ENCODE assay signal across 9 mouse cellular contexts in genomic region chr4:141044816-141045215, GRCm38 (mm10). TPM values are rescaled to one million over a fixed set of nuclear protein-coding genes. Genes with fewer than 3 reads are reported as not detected.
A peak's percentile ranks its signal among the peaks of the same experiment; 100 is the strongest.
DNase-seq lines count a peak whose midpoint lies in the region; ATAC-seq and TF ChIP-seq lines count a peak whose summit lies in the region.
"Had no signal": no experiment of that assay in that cellular context is flagged by ENCODE, and none has a peak within 500 bp of the region (broad histone marks: within the 10 kb centered on the region; RNA-seq: fewer than 3 reads in every experiment).

No protein-coding gene starts in this region.

- no peak overlapping the region for H3K4me3 ChIP-seq in E14TG2a.4 (replicated peaks; ENCODE audit: low read length)
- H3K4me3 ChIP-seq in limb, embryonic 11.5 days (ENCODE audit: low read depth, low read length) = no peak overlapping the region
- no peak overlapping the region for H3K4me3 ChIP-seq in midbrain, embryonic 16.5 days (ENCODE audit: low read depth, low read length)
- H3K4me3 ChIP-seq: erythroblast, embryonic 14.5 days had no signal

- no peak for ATAC-seq in limb, embryonic 11.5 days (ENCODE audit: insufficient number of reproducible peaks, low FRiP score, low TSS enrichment, low read depth)
- no peak for ATAC-seq in midbrain, embryonic 16.5 days

- H3K27me3 ChIP-seq in E14TG2a.4 (ENCODE audit: insufficient read depth, low read length) = no peaks in the 10 kb centered on the region
- H3K27me3 ChIP-seq in limb, embryonic 11.5 days (ENCODE audit: control insufficient read depth, insufficient read depth, low read length) = no peaks in the 10 kb centered on the region
- no peaks in the 10 kb centered on the region for H3K27me3 ChIP-seq in midbrain, embryonic 16.5 days (ENCODE audit: control insufficient read depth, insufficient read depth, low read depth, low read length)

- intact Hi-C loops in heart, postnatal 36 days (cut with DNase I) = loop anchor here (1.0 kb wide), 1 partner anchor 20 kb away; no protein-coding TSS in a partner anchor
- intact Hi-C loops in heart, postnatal 25 days (cut with DNase I) = loop anchor here (1.0 kb wide), 1 partner anchor 20 kb away; no protein-coding TSS in a partner anchor
- intact Hi-C loops in gastrocnemius, postnatal 14 days (cut with DNase I; ENCODE audit: low total_unique reads) = no loop called here

- no peak overlapping the region for H3K4me2 ChIP-seq in limb, embryonic 11.5 days (ENCODE audit: low read depth, severe bottlenecking)
- no peak overlapping the region for H3K4me2 ChIP-seq in midbrain, embryonic 16.5 days (ENCODE audit: low read length)

- H3K9ac ChIP-seq in limb, embryonic 11.5 days (ENCODE audit: low read length) = no peak overlapping the region
- H3K9ac ChIP-seq in midbrain, embryonic 16.5 days (ENCODE audit: low read depth, low read length) = no peak overlapping the region

- H3K9me3 ChIP-seq in E14TG2a.4 (ENCODE audit: low read length) = no peaks in the 10 kb centered on the region
- no peaks in the 10 kb centered on the region for H3K9me3 ChIP-seq in limb, embryonic 11.5 days (ENCODE audit: control insufficient read depth, low read length)
- no peaks in the 10 kb centered on the region for H3K9me3 ChIP-seq in midbrain, embryonic 16.5 days (replicated peaks; ENCODE audit: control insufficient read depth, low read length, poor library complexity, severe bottlenecking)

- H3K27ac ChIP-seq in limb, embryonic 11.5 days (replicated peaks; ENCODE audit: low read depth, low read length) = no peak overlapping the region
- 0 out of 2 replicates have a peak overlapping the region, but pooled peaks have one; percentile 9 for H3K27ac ChIP-seq in midbrain, embryonic 16.5 days (ENCODE audit: low read length)

- WGBS in limb, embryonic 11.5 days = 25% methylated on average over 8 of the region's 8 CpGs
- 13% methylated on average over 8 of the region's 8 CpGs for WGBS in midbrain, embryonic 16.5 days

- H3K36me3 ChIP-seq in E14TG2a.4 (ENCODE audit: insufficient read depth, low read length) = peaks cover 56% of the 10 kb centered on the region
- H3K36me3 ChIP-seq in limb, embryonic 11.5 days (ENCODE audit: control insufficient read depth, insufficient read depth, low read length) = peaks cover 12% of the 10 kb centered on the region; the same call in 1 of the 2 replicates
- H3K36me3 ChIP-seq in midbrain, embryonic 16.5 days (ENCODE audit: control insufficient read depth, insufficient read depth, low read length) = peaks cover 7% of the 10 kb centered on the region

- peak; percentile 66 for TF ChIP-seq CTCF in E14TG2a.4 (conservative IDR thresholded peaks at IDR 0.05; ENCODE audit: low read length)

- DNase-seq in heart, postnatal 36 days = peak; percentile 44 to 68
- DNase-seq in heart, postnatal 25 days (ENCODE audit: low spot score) = no peak
- DNase-seq in cerebellum, postnatal 10 days = peak; percentile 80 to 81
- DNase-seq in gastrocnemius, postnatal 14 days = peak; percentile 47
- peak; percentile 83 for DNase-seq in limb, embryonic 11.5 days (ENCODE audit: low spot score)
- DNase-seq in thymus, postnatal 14 days = peak; percentile 78

- peaks cover 49% of the 10 kb centered on the region for H3K4me1 ChIP-seq in E14TG2a.4 (replicated peaks; ENCODE audit: low read depth, low read length)
- H3K4me1 ChIP-seq in limb, embryonic 11.5 days (ENCODE audit: control insufficient read depth, insufficient read depth, low read length) = no peaks in the 10 kb centered on the region
- H3K4me1 ChIP-seq in midbrain, embryonic 16.5 days (ENCODE audit: control insufficient read depth, insufficient read depth, low read length) = peaks cover 26% of the 10 kb centered on the region

RNA-seq across cellular contexts. Expression of gene Crocc, which starts 15.5 kb away (rescaled TPM):
- 1 to 10 TPM; 4.3 to 5.5 TPM for total RNA-seq in heart, postnatal 36 days (2021)
- 1 to 10 TPM; 5.1 to 5.4 TPM for total RNA-seq in heart, postnatal 25 days (2021)
- 1 to 10 TPM; 2.6 to 4.0 TPM for total RNA-seq in gastrocnemius, postnatal 14 days (2021)
- 8.7 and 9.0 TPM in 2 replicates for polyA plus RNA-seq in limb, embryonic 11.5 days (2014; fragmentation: Nextera tagmentation; extraction: Ambion mirVana)
- 5.3 and 6.3 TPM in 2 replicates for polyA plus RNA-seq in midbrain, embryonic 16.5 days (2015; fragmentation: Nextera tagmentation; extraction: Ambion mirVana)

RNA-seq across cellular contexts. Expression of gene Necap2, which starts 33.3 kb away (rescaled TPM):
- 10 to 100 TPM; 17.2 to 18.1 TPM for total RNA-seq in heart, postnatal 36 days (2021)
- 10 to 100 TPM; 17.2 TPM for total RNA-seq in heart, postnatal 25 days (2021)
- total RNA-seq in gastrocnemius, postnatal 14 days (2021) = 10 to 100 TPM; 19.9 to 21.7 TPM
- polyA plus RNA-seq in limb, embryonic 11.5 days (2014; fragmentation: Nextera tagmentation; extraction: Ambion mirVana) = 65.0 and 71.0 TPM in 2 replicates
- polyA plus RNA-seq in midbrain, embryonic 16.5 days (2015; fragmentation: Nextera tagmentation; extraction: Ambion mirVana) = 52.5 and 55.9 TPM in 2 replicates

RNA-seq across cellular contexts. Expression of gene Mfap2, which starts 34.6 kb away (rescaled TPM):
- total RNA-seq in heart, postnatal 36 days (2021) = 1 to 10 TPM; 4.0 to 4.3 TPM
- 1 to 10 TPM; 6.7 to 6.9 TPM for total RNA-seq in heart, postnatal 25 days (2021)
- 10 to 100 TPM; 33.9 to 47.3 TPM for total RNA-seq in gastrocnemius, postnatal 14 days (2021)
- 485 and 517 TPM in 2 replicates for polyA plus RNA-seq in limb, embryonic 11.5 days (2014; fragmentation: Nextera tagmentation; extraction: Ambion mirVana)
- polyA plus RNA-seq in midbrain, embryonic 16.5 days (2015; fragmentation: Nextera tagmentation; extraction: Ambion mirVana) = 121 and 141 TPM in 2 replicates

RNA-seq across cellular contexts. Expression of gene Spata21, which starts 43.3 kb away (rescaled TPM):
- total RNA-seq in heart, postnatal 36 days (2021) = not detected
- total RNA-seq in heart, postnatal 25 days (2021) = not detected
- not detected for total RNA-seq in gastrocnemius, postnatal 14 days (2021)
- polyA plus RNA-seq in limb, embryonic 11.5 days (2014; fragmentation: Nextera tagmentation; extraction: Ambion mirVana) = 0.32 TPM in 1 of 2 replicates, not detected in the other
- polyA plus RNA-seq in midbrain, embryonic 16.5 days (2015; fragmentation: Nextera tagmentation; extraction: Ambion mirVana) = 0.39 TPM in 1 of 2 replicates, not detected in the other
- polyA plus RNA-seq: erythroblast, embryonic 14.5 days had no signal

RNA-seq across cellular contexts. Expression of gene Atp13a2, which starts 58.1 kb away (rescaled TPM):
- 10 to 100 TPM; 16.5 to 17.3 TPM for total RNA-seq in heart, postnatal 36 days (2021)
- 10 to 100 TPM; 16.5 to 19.4 TPM for total RNA-seq in heart, postnatal 25 days (2021)
- 10 to 100 TPM; 16.1 to 17.0 TPM for total RNA-seq in gastrocnemius, postnatal 14 days (2021)
- polyA plus RNA-seq in limb, embryonic 11.5 days (2014; fragmentation: Nextera tagmentation; extraction: Ambion mirVana) = 27.8 and 28.7 TPM in 2 replicates
- 174 and 190 TPM in 2 replicates for polyA plus RNA-seq in midbrain, embryonic 16.5 days (2015; fragmentation: Nextera tagmentation; extraction: Ambion mirVana)

Comparison
In these comparisons a context has a peak if more than half of its experiments do, and no peak if none do; other contexts are left out.
1. RNA of gene Mfap2, which starts 34.6 kb away (total RNA-seq): 33.9 to 47.3 TPM in gastrocnemius, postnatal 14 days; 6.7 to 6.9 TPM in heart, postnatal 25 days and 4.0 to 4.3 TPM in heart, postnatal 36 days; every median in the first group is over 4 times any median in the second.